In genomic region chr15:6882180-6882579, GRCm38 (mm10) we compare ENCODE assay signal across 8 mouse cellular contexts. TPM values are rescaled to one million over a fixed set of nuclear protein-coding genes. Genes with fewer than 3 reads are reported as not detected.
DNase-seq lines count a peak whose midpoint lies in the region; ATAC-seq and TF ChIP-seq lines count a peak whose summit lies in the region.
"Had no signal": no experiment of that assay in that cellular context is flagged by ENCODE, and none has a peak within 500 bp of the region (broad histone marks: within the 10 kb centered on the region; RNA-seq: fewer than 3 reads in every experiment).

No protein-coding gene starts in this region.

- H3K27ac ChIP-seq in kidney, embryonic 14.5 days (ENCODE audit: low read depth, low read length), result no peak overlapping the region
- H3K27ac ChIP-seq: limb, embryonic 13.5 days had no signal

- H3K4me1 ChIP-seq in kidney, embryonic 14.5 days (ENCODE audit: control insufficient read depth, insufficient read depth, low read length), result peaks cover 16% of the 10 kb centered on the region
- H3K4me1 ChIP-seq in E14TG2a.4 (replicated peaks; ENCODE audit: low read depth, low read length), result peaks cover 20% of the 10 kb centered on the region

- H3K4me2 ChIP-seq in kidney, embryonic 14.5 days (replicated peaks; ENCODE audit: low read depth, low read length), result no peak overlapping the region
- H3K4me2 ChIP-seq: limb, embryonic 13.5 days had no signal

- peak; percentile 38 for DNase-seq in kidney, adult 11 months
- peak; percentile 39 for DNase-seq in adrenal gland, postnatal 14 days
- peak; percentile 52 to 56 for DNase-seq in kidney, postnatal 25 days
- peak; percentile 53 to 57 for DNase-seq in right cerebral cortex, adult 2 months (ENCODE audit: low spot score in 2 of 2)
- no peak for DNase-seq in spleen, postnatal 10 days (ENCODE audit: low spot score in 2 of 2)

- no peaks in the 10 kb centered on the region for H3K9me3 ChIP-seq in kidney, embryonic 14.5 days (ENCODE audit: control insufficient read depth, low read length)
- H3K9me3 ChIP-seq in E14TG2a.4 (ENCODE audit: low read length), result no peaks in the 10 kb centered on the region
- H3K9me3 ChIP-seq: limb, embryonic 13.5 days had no signal

- no peak overlapping the region for H3K4me3 ChIP-seq in kidney, embryonic 14.5 days (ENCODE audit: low read length)
- no peak overlapping the region for H3K4me3 ChIP-seq in E14TG2a.4 (replicated peaks; ENCODE audit: low read length)
- H3K4me3 ChIP-seq: limb, embryonic 13.5 days had no signal

- TF ChIP-seq CTCF in E14TG2a.4 (conservative IDR thresholded peaks at IDR 0.05; ENCODE audit: low read length), result peak; percentile 49

- H3K27me3 ChIP-seq in kidney, embryonic 14.5 days (ENCODE audit: control insufficient read depth, insufficient read depth, low read length), result no peaks in the 10 kb centered on the region
- H3K27me3 ChIP-seq in E14TG2a.4 (ENCODE audit: insufficient read depth, low read length), result peaks cover 4% of the 10 kb centered on the region; the same call in 1 of the 2 replicates
- H3K27me3 ChIP-seq: limb, embryonic 13.5 days had no signal

- ATAC-seq in kidney, embryonic 14.5 days (ENCODE audit: low FRiP score, low TSS enrichment), result no peak

- no peaks in the 10 kb centered on the region for H3K36me3 ChIP-seq in kidney, embryonic 14.5 days (ENCODE audit: control insufficient read depth, insufficient read depth, low read length)
- no peaks in the 10 kb centered on the region for H3K36me3 ChIP-seq in E14TG2a.4 (ENCODE audit: insufficient read depth, low read length)
- H3K36me3 ChIP-seq: limb, embryonic 13.5 days had no signal

- no peak overlapping the region for H3K9ac ChIP-seq in kidney, embryonic 14.5 days (ENCODE audit: low read depth, low read length)
- H3K9ac ChIP-seq: limb, embryonic 13.5 days had no signal

- 34% methylated on average over 7 of the region's 7 CpGs for WGBS in kidney, embryonic 14.5 days

RNA-seq across cellular contexts. Expression of gene Osmr, which starts 7.4 kb away (rescaled TPM):
- 0.60 and 1.6 TPM in 2 replicates for polyA plus RNA-seq in kidney, embryonic 14.5 days (2014; fragmentation: Nextera tagmentation; extraction: Ambion mirVana)
- 5.8 and 12.1 TPM in 2 replicates for total RNA-seq in adrenal gland, postnatal 14 days (2021)

Comparison
In these comparisons a context has a peak if more than half of its experiments do, and no peak if none do; other contexts are left out.
1. DNase-seq: peak in kidney, adult 11 months (single experiment), adrenal gland, postnatal 14 days (single experiment), kidney, postnatal 25 days (2 of 2) and right cerebral cortex, adult 2 months (2 of 2); none in spleen, postnatal 10 days (0 of 2).